Mouse (Mus musculus): ENCODE results near the gene Tmem170. TPM values are rescaled to one million over a fixed set of nuclear protein-coding genes. Genes with fewer than 3 reads are reported as not detected.
A peak's percentile ranks its signal among the peaks of the same experiment; 100 is the strongest.
"Not testable (repeated sequence)": the region's sequence is repeated elsewhere in the genome, so short reads cannot be mapped to it uniquely, and the experiment has no call there.

Tmem170 gene
- polyA plus RNA-seq, 1 experiment from 2014 or later: 3.9 TPM

DNA sequence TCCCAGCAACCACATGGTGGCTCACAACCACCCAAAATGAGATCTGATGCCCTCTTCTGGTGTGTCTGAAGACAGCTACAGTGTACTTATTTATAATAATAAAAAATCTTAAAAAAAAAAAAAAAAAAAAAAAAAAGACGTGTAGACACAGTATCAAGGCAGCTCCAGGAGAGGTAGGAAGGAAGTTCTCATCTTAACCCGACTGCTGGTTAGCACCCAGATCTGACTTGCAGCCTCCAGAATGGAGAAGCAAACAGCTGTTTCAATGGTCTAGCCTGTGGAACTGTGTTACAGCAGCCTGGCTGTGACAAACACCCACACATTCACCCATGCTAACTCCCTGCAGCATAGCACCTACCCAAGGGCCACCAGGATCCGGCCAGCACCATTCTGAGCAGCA lies 6.2 kb downstream of the Tmem170 start:
- WGBS: 99% methylated on average over 3 of the region's 3 CpGs
- H3K4me3 ChIP-seq (replicated peaks): no peak overlapping the region
- H3K9ac ChIP-seq (replicated peaks): no peak overlapping the region
- no peak for ATAC-seq (ENCODE audit: low FRiP score)
- H3K27me3 ChIP-seq (replicated peaks): no peaks in the 10 kb centered on the region
- no peak overlapping the region for H3K27ac ChIP-seq (replicated peaks)
- peaks cover 3% of the 10 kb centered on the region; the same call in 1 of the 2 replicates for H3K36me3 ChIP-seq
- H3K4me1 ChIP-seq: no peaks in the 10 kb centered on the region
- H3K4me2 ChIP-seq: no peak overlapping the region
- H3K9me3 ChIP-seq (replicated peaks): no peaks in the 10 kb centered on the region

- 46% methylated on average over 2 of the region's 2 CpGs for WGBS
- H3K9ac ChIP-seq (replicated peaks): no peak overlapping the region
- no peaks in the 10 kb centered on the region for H3K4me1 ChIP-seq
- ATAC-seq (ENCODE audit: low FRiP score): no peak
- H3K36me3 ChIP-seq: peaks cover 3% of the 10 kb centered on the region; the same call in 1 of the 2 replicates
- H3K27me3 ChIP-seq (replicated peaks): no peaks in the 10 kb centered on the region
- H3K27ac ChIP-seq (replicated peaks): no peak overlapping the region
- no peak overlapping the region for H3K4me2 ChIP-seq
- no peaks in the 10 kb centered on the region for H3K9me3 ChIP-seq (replicated peaks)
- no peak overlapping the region for H3K4me3 ChIP-seq (replicated peaks)
Measured at GRCm38 (mm10) chr8:111868664-111869063, 7.9 kb downstream of the Tmem170 start.

DNA sequence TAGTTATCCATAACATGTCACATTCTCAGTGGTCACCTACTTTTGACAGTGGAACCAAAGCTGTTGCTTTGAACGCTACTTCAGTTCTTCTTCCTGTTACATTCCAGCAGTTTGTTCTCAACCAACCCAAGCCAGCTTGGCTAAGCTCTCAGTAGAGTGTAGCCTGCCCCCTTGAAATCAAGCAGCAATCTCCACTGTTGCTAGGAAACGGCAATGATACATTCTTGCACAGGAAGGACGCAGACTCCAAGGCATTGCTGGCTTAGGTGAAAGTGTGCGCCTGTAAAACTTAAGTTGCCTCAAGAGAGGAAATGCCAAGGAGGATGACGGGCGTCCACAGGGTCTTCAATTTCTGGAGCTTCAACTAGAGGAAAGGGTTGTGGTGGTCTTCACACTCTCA lies 10.7 kb downstream of the Tmem170 start:
- Histone ChIP-seq H3K4me1 (no peaks in the 10 kb centered on the region), H3K9ac (replicated peaks) (no peak overlapping the region), H3K36me3 (peaks cover 3% of the 10 kb centered on the region; the same call in 1 of the 2 replicates), H3K27me3 (replicated peaks) (no peaks in the 10 kb centered on the region), H3K4me3 (replicated peaks) (no peak overlapping the region), H3K4me2 (no peak overlapping the region), H3K27ac (replicated peaks) (no peak overlapping the region), H3K9me3 (replicated peaks) (no peaks in the 10 kb centered on the region)
- 86% methylated on average over 6 of the region's 6 CpGs for WGBS
- no peak for ATAC-seq (ENCODE audit: low FRiP score)

DNA sequence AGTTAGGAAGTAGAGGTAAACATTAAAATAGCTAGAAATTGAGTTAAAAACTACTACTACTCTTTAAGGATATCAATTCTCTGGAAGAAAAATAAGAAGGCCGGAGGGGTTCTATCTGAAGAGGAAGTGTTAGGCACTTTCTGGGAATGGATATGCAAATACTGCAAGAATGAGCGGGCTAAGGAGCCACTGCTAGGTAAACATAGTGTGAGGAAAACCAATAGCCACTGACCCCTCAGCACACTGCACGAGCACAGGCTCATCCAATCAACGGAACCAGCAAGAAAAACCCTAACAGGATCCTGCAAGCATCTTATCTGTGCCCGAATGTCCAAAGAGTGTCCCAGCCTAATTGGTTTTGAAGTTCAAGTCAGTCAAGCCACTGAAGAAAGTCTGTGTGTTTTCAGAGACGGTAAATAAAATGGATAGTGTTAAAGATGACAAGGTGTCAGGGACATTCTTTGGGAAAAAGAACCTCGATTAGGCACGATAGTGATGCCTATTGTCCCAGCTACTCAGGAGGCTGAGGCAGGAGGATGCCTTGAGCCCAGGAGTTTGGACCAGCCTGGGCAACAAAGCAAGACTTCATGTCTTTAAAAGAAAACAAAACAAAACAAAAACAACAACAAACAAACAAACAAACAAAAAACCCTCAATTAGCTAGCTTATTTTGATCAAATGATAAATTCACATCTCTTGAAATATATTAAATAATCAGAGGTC lies 11.3 kb downstream of the Tmem170 start:
- Histone ChIP-seq H3K27me3 (replicated peaks) (no peaks in the 10 kb centered on the region), H3K27ac (replicated peaks) (no peak overlapping the region), H3K4me2 (no peak overlapping the region), H3K36me3 (peaks cover 3% of the 10 kb centered on the region; the same call in 1 of the 2 replicates), H3K9ac (replicated peaks) (no peak overlapping the region), H3K4me1 (no peaks in the 10 kb centered on the region), H3K4me3 (replicated peaks) (no peak overlapping the region), H3K9me3 (replicated peaks) (no peaks in the 10 kb centered on the region)
- 95% methylated on average over 8 of the region's 8 CpGs for WGBS
- no peak for ATAC-seq (ENCODE audit: low FRiP score)

GRCm38 (mm10) chr8:111864648-111865047 lies 11.9 kb downstream of the Tmem170 start:
- no peak overlapping the region for H3K27ac ChIP-seq (replicated peaks)
- H3K9me3 ChIP-seq (replicated peaks): no peaks in the 10 kb centered on the region
- no peak overlapping the region for H3K4me2 ChIP-seq
- H3K4me3 ChIP-seq (replicated peaks): no peak overlapping the region
- H3K9ac ChIP-seq (replicated peaks): no peak overlapping the region
- H3K4me1 ChIP-seq: no peaks in the 10 kb centered on the region
- ATAC-seq (ENCODE audit: low FRiP score): no peak
- peaks cover 3% of the 10 kb centered on the region; the same call in 1 of the 2 replicates for H3K36me3 ChIP-seq
- 94% methylated on average over 8 of the region's 8 CpGs for WGBS
- H3K27me3 ChIP-seq (replicated peaks): no peaks in the 10 kb centered on the region

- H3K9ac ChIP-seq (replicated peaks): no peak overlapping the region
- no peaks in the 10 kb centered on the region for H3K9me3 ChIP-seq (replicated peaks)
- H3K27ac ChIP-seq (replicated peaks): no peak overlapping the region
- no peaks in the 10 kb centered on the region for H3K4me1 ChIP-seq
- no peaks in the 10 kb centered on the region for H3K27me3 ChIP-seq (replicated peaks)
- peaks cover 3% of the 10 kb centered on the region; the same call in 1 of the 2 replicates for H3K36me3 ChIP-seq
- no peak for ATAC-seq (ENCODE audit: low FRiP score)
- WGBS: 89% methylated on average over 4 of the region's 4 CpGs
- no peak overlapping the region for H3K4me3 ChIP-seq (replicated peaks)
- no peak overlapping the region for H3K4me2 ChIP-seq
Measured at GRCm38 (mm10) chr8:111863280-111863679, 13.3 kb downstream of the Tmem170 start.

DNA sequence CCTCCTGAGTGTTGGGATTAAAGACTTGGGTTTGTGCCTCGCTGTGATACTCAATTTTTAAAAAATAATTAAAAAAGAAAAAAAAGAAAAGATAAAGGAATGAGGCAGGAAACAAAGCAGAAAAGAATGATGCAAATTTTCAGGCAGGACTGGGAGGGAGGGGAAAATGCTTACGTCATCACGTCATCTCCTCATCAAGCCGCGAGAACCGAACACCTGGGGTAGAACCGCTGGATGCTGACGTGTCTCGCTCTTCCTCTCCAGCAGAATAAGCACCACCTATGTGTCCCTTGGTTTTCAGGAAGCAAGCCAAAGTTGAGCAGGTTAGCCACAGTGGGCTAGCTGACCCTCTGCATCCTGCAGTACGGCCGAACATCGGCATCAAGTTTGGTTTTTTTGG lies 20.6 kb downstream of the Tmem170 start:
- no peak overlapping the region for H3K9ac ChIP-seq (replicated peaks)
- H3K27ac ChIP-seq (replicated peaks): no peak overlapping the region
- peaks cover 25% of the 10 kb centered on the region for H3K4me1 ChIP-seq
- no peak for ATAC-seq (ENCODE audit: low FRiP score)
- H3K9me3 ChIP-seq (replicated peaks): no peaks in the 10 kb centered on the region
- WGBS: 90% methylated on average over 12 of the region's 12 CpGs
- H3K27me3 ChIP-seq (replicated peaks): no peaks in the 10 kb centered on the region
- no peak overlapping the region for H3K4me2 ChIP-seq
- no peaks in the 10 kb centered on the region for H3K36me3 ChIP-seq
- no peak overlapping the region for H3K4me3 ChIP-seq (replicated peaks)

DNA sequence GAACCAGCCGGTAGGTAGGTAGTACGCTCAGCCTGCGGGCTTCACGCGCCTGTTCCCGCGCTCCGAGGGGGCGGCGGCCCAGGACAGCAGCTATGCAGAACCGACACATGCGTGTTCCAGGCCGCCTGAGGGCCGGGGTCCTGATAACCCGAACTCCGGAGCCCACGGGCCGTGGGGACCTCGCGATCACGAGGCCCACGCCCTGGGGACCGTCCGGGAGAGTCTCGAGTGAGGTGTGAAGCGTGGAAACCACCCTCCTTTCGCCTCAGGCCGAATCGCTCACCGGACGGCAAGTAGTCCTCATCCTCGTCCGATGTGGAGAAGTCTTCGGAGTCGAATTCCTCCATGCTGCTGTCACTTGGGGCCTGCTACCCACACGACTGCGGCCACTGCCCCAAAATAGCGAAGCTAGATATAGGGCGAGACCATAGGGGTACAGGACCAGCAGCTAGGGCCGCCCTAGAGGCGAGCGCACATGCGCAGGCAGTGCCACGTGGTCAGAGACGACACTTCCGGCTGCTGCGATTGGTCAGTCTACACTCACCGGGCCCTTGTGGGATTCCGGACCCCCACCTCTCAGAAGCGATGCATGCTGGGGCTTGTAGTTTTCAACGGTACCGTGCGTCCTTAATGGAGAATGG lies 22.6 kb downstream of the Tmem170 start, which contains the start of gene Cfdp1:
TSS of gene Cfdp1 (minus strand) at position 431 of the 641 bp plus-strand sequence.
- under 1% methylated on average over 53 of the region's 53 CpGs for WGBS

DNA sequence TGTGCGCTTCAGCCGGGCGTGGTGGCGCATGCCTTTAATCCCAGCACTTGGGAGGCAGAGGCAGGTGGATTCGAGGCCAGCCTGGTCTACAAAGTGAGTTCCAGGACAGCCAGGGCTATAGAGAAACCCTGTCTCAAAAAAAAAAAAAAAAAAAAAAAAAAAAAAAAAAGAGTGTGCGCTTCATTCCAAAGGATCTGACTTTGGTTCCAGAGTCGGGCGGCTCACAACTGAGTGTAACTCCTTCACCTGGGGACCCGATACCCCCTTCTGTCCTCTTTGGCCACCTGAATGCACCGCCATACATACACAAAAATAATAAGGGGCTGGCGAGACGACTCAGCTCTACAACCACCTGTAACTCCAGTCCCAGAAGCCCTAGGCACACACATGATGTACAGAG lies 23.3 kb downstream of the Tmem170 start:
- Histone ChIP-seq H3K4me2 (peak overlapping the region; percentile 72), H3K4me1 (peaks cover 35% of the 10 kb centered on the region), H3K4me3 (replicated peaks) (peak overlapping the region; percentile 60), H3K9ac (replicated peaks) (peak overlapping the region; percentile 59)
- not testable (repeated sequence) for H3K36me3 ChIP-seq; H3K27me3 ChIP-seq (replicated peaks); H3K27ac ChIP-seq (replicated peaks); ATAC-seq (ENCODE audit: low FRiP score); H3K9me3 ChIP-seq (replicated peaks)
- WGBS: 63% methylated on average over 12 of the region's 12 CpGs

More for the DNA sequence above, 22.6 kb downstream of the Tmem170 start, which contains the start of gene Cfdp1:
- Histone ChIP-seq H3K4me2 (peak within 1 kb of the TSS; percentile 72), H3K36me3 (no peaks in the 10 kb centered on the region), H3K27me3 (replicated peaks) (no peaks in the 10 kb centered on the region), H3K4me1 (peaks cover 35% of the 10 kb centered on the region), H3K27ac (replicated peaks) (peak within 1 kb of the TSS; percentile 60; the same call in 1 of the 2 replicates), H3K9ac (replicated peaks) (peak within 1 kb of the TSS; percentile 59), H3K4me3 (replicated peaks) (peak within 1 kb of the TSS; percentile 60), H3K9me3 (replicated peaks) (no peaks in the 10 kb centered on the region)
- ATAC-seq (ENCODE audit: low FRiP score): peak; percentile 100

GRCm38 (mm10) chr8:111846746-111847145 lies 29.8 kb downstream of the Tmem170 start:
- Histone ChIP-seq H3K4me3 (replicated peaks) (no peak overlapping the region), H3K4me2 (no peak overlapping the region), H3K36me3 (peaks cover 25% of the 10 kb centered on the region), H3K9me3 (replicated peaks) (no peaks in the 10 kb centered on the region), H3K27me3 (replicated peaks) (no peaks in the 10 kb centered on the region), H3K9ac (replicated peaks) (no peak overlapping the region), H3K4me1 (peaks cover 16% of the 10 kb centered on the region), H3K27ac (replicated peaks) (no peak overlapping the region)
- whole genome bisulfite sequencing: 95% methylated on average over 6 of the region's 6 CpGs
- ATAC-seq (ENCODE audit: low FRiP score): no peak

- Histone ChIP-seq H3K36me3 (peaks cover 40% of the 10 kb centered on the region), H3K27ac (replicated peaks) (no peak overlapping the region), H3K4me2 (no peak overlapping the region), H3K4me1 (no peaks in the 10 kb centered on the region), H3K9me3 (replicated peaks) (no peaks in the 10 kb centered on the region), H3K4me3 (replicated peaks) (no peak overlapping the region), H3K27me3 (replicated peaks) (no peaks in the 10 kb centered on the region), H3K9ac (replicated peaks) (no peak overlapping the region)
- WGBS: 54% methylated on average over 1 of the region's 1 CpGs
- no peak for ATAC-seq (ENCODE audit: low FRiP score)
Measured at GRCm38 (mm10) chr8:111835540-111835939, 41.0 kb downstream of the Tmem170 start.

DNA sequence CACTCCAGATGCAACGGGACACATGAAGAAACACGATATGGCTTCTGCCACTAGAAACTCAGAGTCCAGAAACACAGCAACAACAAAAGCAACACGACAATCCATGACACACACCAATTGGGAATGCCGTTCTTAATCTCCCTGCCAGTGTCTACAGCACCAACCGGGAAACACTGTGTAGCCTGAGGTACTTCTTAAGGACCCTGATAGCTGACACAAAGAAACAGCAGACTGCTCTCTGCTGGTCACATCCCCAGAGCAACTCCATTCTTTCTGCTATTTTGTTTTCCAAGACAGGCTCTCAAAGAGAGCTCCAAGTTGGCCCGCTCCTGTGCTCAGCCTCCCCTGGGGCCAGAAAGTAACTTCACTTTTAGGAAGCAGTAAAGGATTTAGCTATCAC lies 42.5 kb downstream of the Tmem170 start:
- ATAC-seq (ENCODE audit: low FRiP score): no peak
- H3K27ac ChIP-seq (replicated peaks): no peak overlapping the region
- H3K4me1 ChIP-seq: no peaks in the 10 kb centered on the region
- no peaks in the 10 kb centered on the region for H3K9me3 ChIP-seq (replicated peaks)
- no peaks in the 10 kb centered on the region for H3K27me3 ChIP-seq (replicated peaks)
- no peak overlapping the region for H3K4me2 ChIP-seq
- H3K9ac ChIP-seq (replicated peaks): no peak overlapping the region
- peaks cover 41% of the 10 kb centered on the region for H3K36me3 ChIP-seq
- H3K4me3 ChIP-seq (replicated peaks): no peak overlapping the region
- WGBS: 85% methylated on average over 6 of the region's 6 CpGs

Data from neural tube, embryonic 15.5 days (tissue).